In the genomic region with DNA sequence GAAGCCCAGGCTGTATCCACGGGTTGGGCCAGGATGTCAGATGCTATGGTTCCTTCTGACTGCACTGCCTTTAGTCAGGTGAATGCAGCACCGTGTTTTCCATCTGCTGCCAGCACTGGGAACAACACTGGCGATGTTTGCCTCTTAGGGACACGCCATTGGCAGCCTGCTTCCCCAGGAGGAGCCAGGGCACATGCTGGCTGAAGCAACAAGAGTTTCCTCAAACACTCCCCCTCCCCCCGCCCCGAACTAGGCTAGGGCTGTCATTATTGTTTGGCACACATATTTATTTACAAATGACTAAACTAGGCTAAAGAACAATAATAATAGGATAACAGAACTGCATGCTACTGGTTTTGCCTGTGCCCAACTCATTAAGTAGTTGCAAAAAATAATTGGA, we compare ENCODE assay signal across 23 mouse cellular contexts. TPM values are rescaled to one million over a fixed set of nuclear protein-coding genes. Genes with fewer than 3 reads are reported as not detected.
A peak's percentile ranks its signal among the peaks of the same experiment; 100 is the strongest.
DNase-seq lines count a peak whose midpoint lies in the region; TF ChIP-seq lines count a peak whose summit lies in the region.
"Had no signal": no experiment of that assay in that cellular context is flagged by ENCODE, and none has a peak within 500 bp of the region (broad histone marks: within the 10 kb centered on the region; RNA-seq: fewer than 3 reads in every experiment).

No protein-coding gene starts in this region.

- DNase-seq in adrenal gland, postnatal 10 days, result peak; percentile 52
- DNase-seq in adrenal gland, adult (ENCODE audit: inconsistent age in 2 of 2, low spot score in 1 of 2), result no peak
- DNase-seq in liver, adult 2 months (ENCODE audit: extremely low read depth, low read depth, low spot score), result peak; percentile 47
- no peak for DNase-seq in liver
- peak; percentile 27 for DNase-seq in retina, postnatal 1 day
- DNase-seq in retina, embryonic 14.5 days (ENCODE audit: low spot score), result no peak
- DNase-seq in c-Kit-positive CD71-positive TER-119-positive erythroid progenitor cells, embryonic 14.5 days (ENCODE audit: low spot score), result no peak
- no peak for DNase-seq in embryonic facial prominence, embryonic 10.5 days (ENCODE audit: low spot score)
- DNase-seq: adrenal gland, adult 8-10 months; cerebellum, adult 11-12 months; cerebellum, adult 8-10 months; cerebellum, postnatal 36 days; forebrain, postnatal 0 days; gastrocnemius, postnatal 25 days; heart, adult 2 months; heart, postnatal 14 days had no signal

- H3K9me3 ChIP-seq in embryonic facial prominence, embryonic 10.5 days, result no peaks in the 10 kb centered on the region
- H3K9me3 ChIP-seq: embryonic facial prominence, embryonic 12.5 days; embryonic facial prominence, embryonic 15.5 days; heart, embryonic 10.5 days; heart, embryonic 13.5 days; hindbrain, embryonic 12.5 days; hindbrain, embryonic 15.5 days had no signal

- no peaks in the 10 kb centered on the region for H3K4me1 ChIP-seq in liver, adult 2 months (ENCODE audit: control insufficient read depth, insufficient read depth, low read length)
- peaks cover 12% of the 10 kb centered on the region for H3K4me1 ChIP-seq in embryonic facial prominence, embryonic 10.5 days
- H3K4me1 ChIP-seq: embryonic facial prominence, embryonic 12.5 days; embryonic facial prominence, embryonic 15.5 days; heart, embryonic 13.5 days; hindbrain, embryonic 12.5 days; hindbrain, embryonic 15.5 days had no signal

- TF ChIP-seq POLR2A in liver, adult 2 months (IDR thresholded peaks at IDR 0.05; ENCODE audit: extremely low read depth, insufficient read depth, low read length), result no peak

- H3K27me3 ChIP-seq in liver, adult 2 months (ENCODE audit: control insufficient read depth, insufficient read depth, low read length), result no peaks in the 10 kb centered on the region
- no peaks in the 10 kb centered on the region for H3K27me3 ChIP-seq in embryonic facial prominence, embryonic 10.5 days (replicated peaks; ENCODE audit: low read depth, poor library complexity, severe bottlenecking)
- H3K27me3 ChIP-seq: embryonic facial prominence, embryonic 12.5 days; embryonic facial prominence, embryonic 15.5 days; heart, embryonic 13.5 days; hindbrain, embryonic 12.5 days; hindbrain, embryonic 15.5 days; Patski had no signal

- 39% methylated on average over 6 of the region's 6 CpGs for WGBS in liver, adult 2 months
- 76% methylated on average over 6 of the region's 6 CpGs for WGBS in embryonic facial prominence, embryonic 10.5 days

- no peaks in the 10 kb centered on the region for H3K79me2 ChIP-seq in liver, adult 2 months (ENCODE audit: control insufficient read depth, insufficient read depth, low read length)

- no peak for TF ChIP-seq CTCF in liver, adult 2 months (IDR thresholded peaks at IDR 0.05; ENCODE audit: low read depth, low read length)

- H3K36me3 ChIP-seq in liver, adult 2 months (ENCODE audit: control insufficient read depth, insufficient read depth, low read length), result no peaks in the 10 kb centered on the region
- no peaks in the 10 kb centered on the region for H3K36me3 ChIP-seq in embryonic facial prominence, embryonic 10.5 days (replicated peaks)
- H3K36me3 ChIP-seq: embryonic facial prominence, embryonic 12.5 days; embryonic facial prominence, embryonic 15.5 days; heart, embryonic 10.5 days; heart, embryonic 13.5 days; hindbrain, embryonic 12.5 days; hindbrain, embryonic 15.5 days had no signal

- H3K9ac ChIP-seq in liver, adult 2 months (ENCODE audit: low read depth, low read length), result no peak overlapping the region
- H3K9ac ChIP-seq: embryonic facial prominence, embryonic 12.5 days; embryonic facial prominence, embryonic 15.5 days; forebrain, postnatal 0 days; heart, embryonic 13.5 days; hindbrain, embryonic 12.5 days; hindbrain, embryonic 15.5 days had no signal

- H3K27ac ChIP-seq in liver, adult 2 months (replicated peaks; ENCODE audit: insufficient read depth, low read depth, low read length), result no peak overlapping the region
- H3K27ac ChIP-seq in embryonic facial prominence, embryonic 10.5 days (replicated peaks), result no peak overlapping the region
- H3K27ac ChIP-seq: embryonic facial prominence, embryonic 12.5 days; embryonic facial prominence, embryonic 15.5 days; heart, adult 2 months; heart, embryonic 10.5 days; heart, embryonic 13.5 days; hindbrain, embryonic 12.5 days; hindbrain, embryonic 15.5 days had no signal

- H3K4me3 ChIP-seq in liver, adult 2 months (ENCODE audit: insufficient read depth, low read depth, low read length), result no peak overlapping the region
- H3K4me3 ChIP-seq in embryonic facial prominence, embryonic 10.5 days, result no peak overlapping the region
- H3K4me3 ChIP-seq: embryonic facial prominence, embryonic 12.5 days; embryonic facial prominence, embryonic 15.5 days; heart, adult 2 months; heart, embryonic 10.5 days; heart, embryonic 13.5 days; hindbrain, embryonic 12.5 days; hindbrain, embryonic 15.5 days had no signal

RNA-seq across cellular contexts. Expression of a gene that starts 56.0 kb away (rescaled TPM):
- total RNA-seq in adrenal gland, postnatal 10 days (2021), result 10 to 100 TPM; 18.6 to 19.8 TPM
- 6.3 and 7.1 TPM in 2 replicates for total RNA-seq in liver, adult 2 months (2014; rRNA removed)
- polyA plus RNA-seq in liver, adult 2 months (2012; rRNA removed), result 2.1 and 2.5 TPM in 2 replicates
- 18.2 and 20.1 TPM in 2 replicates for polyA plus RNA-seq in embryonic facial prominence, embryonic 10.5 days (2016; fragmentation: Nextera tagmentation; extraction: Ambion mirVana)

RNA-seq across cellular contexts. Expression of a gene that starts 56.3 kb away (rescaled TPM):
- 1 to 10 TPM; 7.1 to 7.3 TPM for total RNA-seq in adrenal gland, postnatal 10 days (2021)
- 1.9 and 2.2 TPM in 2 replicates for total RNA-seq in liver, adult 2 months (2014; rRNA removed)
- 1.8 and 2.3 TPM in 2 replicates for polyA plus RNA-seq in liver, adult 2 months (2012; rRNA removed)
- 21.8 and 24.3 TPM in 2 replicates for polyA plus RNA-seq in embryonic facial prominence, embryonic 10.5 days (2016; fragmentation: Nextera tagmentation; extraction: Ambion mirVana)

Comparison
In these comparisons a context has a peak if more than half of its experiments do, and no peak if none do; other contexts are left out.
1. DNase-seq: peak in adrenal gland, postnatal 10 days (single experiment), liver, adult 2 months (single experiment) and retina, postnatal 1 day (single experiment); none in adrenal gland, adult (0 of 2), liver (single experiment), retina, embryonic 14.5 days (single experiment), c-Kit-positive CD71-positive TER-119-positive erythroid progenitor cells, embryonic 14.5 days (single experiment) and embryonic facial prominence, embryonic 10.5 days (single experiment).